Comparison of ENCODE assay signal across 12 mouse cellular contexts in the genomic region with DNA sequence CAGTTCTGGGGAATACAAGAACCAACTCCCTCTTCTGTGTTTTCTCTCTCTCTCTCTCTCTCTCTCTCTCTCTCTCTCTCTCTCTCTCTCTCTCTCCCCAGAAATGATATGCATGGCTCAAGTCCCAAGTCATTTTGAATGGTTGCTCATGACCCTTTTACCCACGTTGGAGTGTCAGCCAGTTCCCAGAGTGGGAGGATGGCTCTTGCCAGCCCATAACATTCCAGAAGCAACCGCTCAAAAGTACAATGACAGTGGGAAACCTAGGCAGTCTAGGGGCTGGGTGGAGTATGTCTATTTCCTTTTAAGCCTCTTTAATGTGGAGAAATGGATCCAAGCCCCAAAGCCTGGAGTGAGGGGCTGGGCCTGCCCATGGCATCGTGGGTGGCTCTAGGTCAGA.
"Had no signal": no experiment of that assay in that cellular context is flagged by ENCODE, and none has a peak within 500 bp of the region (broad histone marks: within the 10 kb centered on the region; RNA-seq: fewer than 3 reads in every experiment).

No protein-coding gene starts in this region.

- DNase-seq: kidney, adult 2 months; kidney, postnatal 25 days; lung, adult 18-20 months; retina, postnatal 1 day; right cerebral cortex, postnatal 4 days; spleen, adult 18-20 months; thymus, adult 18-20 months; thymus, postnatal 14 days had no signal

- H3K27ac ChIP-seq: limb, embryonic 13.5 days; liver, embryonic 14.5 days; midbrain, embryonic 12.5 days had no signal

- H3K9ac ChIP-seq: limb, embryonic 13.5 days; liver, embryonic 14.5 days; midbrain, embryonic 12.5 days had no signal

- H3K27me3 ChIP-seq: limb, embryonic 13.5 days; midbrain, embryonic 12.5 days had no signal

- H3K9me3 ChIP-seq: limb, embryonic 13.5 days; midbrain, embryonic 12.5 days had no signal

- H3K4me2 ChIP-seq: limb, embryonic 13.5 days; midbrain, embryonic 12.5 days had no signal

- H3K4me3 ChIP-seq: limb, embryonic 13.5 days; midbrain, embryonic 12.5 days had no signal

- H3K4me1 ChIP-seq: limb, embryonic 13.5 days; midbrain, embryonic 12.5 days had no signal

- ATAC-seq: midbrain, embryonic 16.5 days had no signal

- H3K36me3 ChIP-seq: limb, embryonic 13.5 days; midbrain, embryonic 12.5 days had no signal
